Mouse (Mus musculus) brain, adult 10 weeks (tissue): Measurements from ENCODE around the gene Adamts2. TPM values are rescaled to one million over a fixed set of nuclear protein-coding genes. Genes with fewer than 3 reads are reported as not detected.

Source experiments
- polyA plus RNA-seq: library from polyadenylated mRNA; stranded (reverse); fragments of 350-450 nt; fragmentation: Illumina TruSeq; extraction: RNeasy Lipid Tissue Mini Kit (QIAGEN cat#74804); gene quantifications from one replicate; pipeline ENCODE4 v1.2.3, GENCODE M21; 2015; ENCODE audit warnings: low read depth, low replicate concordance

Gene Adamts2
- 6.4 TPM for polyA plus RNA-seq

DNA sequence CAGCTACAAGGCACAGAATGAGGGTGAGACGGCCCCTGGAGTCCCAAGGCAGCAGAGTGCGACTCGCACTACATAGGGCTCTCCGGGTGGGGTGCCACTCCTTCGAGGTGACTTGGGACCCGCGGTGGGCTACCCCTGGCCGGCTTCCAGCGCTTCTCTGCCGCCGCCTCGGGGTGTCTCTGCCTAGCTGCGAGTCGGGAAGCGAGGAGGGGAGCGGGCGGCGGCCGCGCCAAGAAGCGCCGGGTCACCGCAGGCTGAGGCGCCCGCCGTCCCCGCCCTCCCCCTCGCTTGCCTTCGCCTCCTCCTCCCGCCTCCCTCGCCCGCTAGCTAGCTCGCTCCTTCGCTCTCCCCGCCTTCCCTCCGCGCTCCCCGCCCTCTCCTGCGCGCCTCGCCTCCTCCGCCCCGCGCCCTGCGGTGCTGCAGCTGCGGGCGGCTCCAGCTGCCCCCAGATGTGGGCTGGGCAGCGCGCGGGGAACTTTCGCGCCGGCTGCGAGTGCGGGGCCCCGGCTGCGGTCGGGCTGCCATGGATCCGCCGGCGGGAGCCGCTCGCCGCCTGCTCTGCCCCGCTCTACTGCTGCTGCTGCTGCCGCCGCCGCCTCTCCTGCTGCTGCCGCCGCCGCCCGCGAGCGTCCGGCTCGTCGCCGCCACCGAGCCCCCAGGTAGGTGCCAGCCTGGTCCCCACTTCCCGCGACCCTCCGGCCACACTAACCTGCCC, at the start of gene Adamts2:
Gene Adamts2, plus strand, starts transcription at position 444 of the 715 bp plus-strand sequence.

DNA sequence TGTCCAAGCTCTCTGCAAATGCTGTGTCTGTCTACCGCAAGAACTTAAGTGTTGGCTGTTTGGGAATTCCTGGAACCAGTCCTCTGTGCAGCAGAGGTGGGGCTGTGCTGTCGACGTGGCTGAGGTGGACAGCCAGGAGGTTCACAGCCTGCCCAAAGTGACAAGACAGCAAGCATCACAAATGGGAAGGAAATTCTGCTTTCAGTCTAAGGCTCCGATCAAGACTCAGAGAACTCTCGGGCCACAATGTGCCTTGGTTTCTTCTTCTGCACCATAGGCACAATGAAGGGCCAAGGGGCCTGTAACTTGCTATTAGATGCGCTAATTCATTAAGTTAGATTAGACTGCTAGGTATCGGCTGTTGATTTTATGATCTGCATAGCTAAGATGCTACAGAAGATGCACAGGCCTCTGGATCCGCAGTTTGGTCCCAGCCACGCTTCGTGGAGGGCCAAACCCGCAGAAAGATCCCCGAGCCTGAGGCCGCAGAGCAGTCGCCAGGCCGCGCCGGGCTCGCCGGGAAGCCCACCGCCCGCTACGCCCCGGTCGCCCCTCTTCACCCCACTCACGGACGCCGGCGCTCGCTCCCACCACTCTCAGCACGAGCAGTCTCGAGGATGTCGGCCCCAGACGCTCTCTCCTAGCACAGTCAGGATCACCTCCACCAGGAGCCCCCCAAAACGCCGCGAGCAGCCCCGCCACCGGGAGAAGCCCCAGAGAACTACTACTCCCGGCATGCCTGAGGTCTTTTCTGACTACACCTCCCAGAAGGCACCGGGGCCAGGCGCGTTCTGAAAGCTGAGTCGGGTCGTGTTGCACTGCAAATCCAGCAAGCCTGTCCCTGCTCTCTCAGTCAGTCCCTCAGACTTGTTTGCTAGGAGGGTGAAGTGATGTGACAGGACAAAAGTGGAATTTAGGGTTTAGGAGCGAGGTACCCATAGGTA, 225.4 kb downstream of the Adamts2 start, which contains the start of gene Zfp354c:
Gene Zfp354c, minus strand, starts transcription at position 715 of the 944 bp plus-strand sequence.

DNA sequence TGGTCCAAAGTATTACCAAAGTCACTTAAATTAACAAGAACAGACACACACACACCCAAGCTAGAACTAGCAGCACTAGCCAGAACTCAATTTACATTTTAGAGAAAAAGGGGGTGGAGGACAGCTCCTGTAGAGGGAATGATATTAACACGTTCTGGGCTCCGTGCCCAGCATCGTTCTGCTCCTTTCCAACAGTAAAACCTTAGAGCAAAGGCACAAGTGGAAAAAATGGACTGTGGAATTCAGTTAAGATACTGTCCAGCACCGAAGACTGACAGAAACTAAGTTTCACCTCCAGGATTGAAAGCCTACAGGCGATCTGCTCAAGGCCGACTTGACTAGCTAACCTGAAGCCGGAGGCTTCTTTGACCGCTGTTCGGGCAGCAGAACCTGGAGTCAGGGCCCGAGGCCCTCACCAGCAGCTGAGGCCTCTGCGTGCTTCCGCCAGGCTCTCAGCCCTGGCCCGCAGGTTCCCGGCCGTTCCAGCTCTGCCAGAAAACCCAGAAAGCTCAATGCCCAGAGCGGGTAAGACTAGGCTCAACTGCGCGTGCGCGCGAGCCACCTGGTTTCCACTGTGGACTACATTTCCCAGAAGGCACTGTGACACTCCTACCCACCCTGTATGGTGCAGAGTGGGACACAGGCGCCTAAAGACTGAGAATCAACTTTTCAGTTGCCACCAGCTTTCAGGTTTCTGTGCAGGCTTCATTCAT, 239.3 kb downstream of the Adamts2 start, which contains the start of gene Zfp879:
Gene Zfp879, minus strand, starts transcription at position 530 of the 713 bp plus-strand sequence.

DNA sequence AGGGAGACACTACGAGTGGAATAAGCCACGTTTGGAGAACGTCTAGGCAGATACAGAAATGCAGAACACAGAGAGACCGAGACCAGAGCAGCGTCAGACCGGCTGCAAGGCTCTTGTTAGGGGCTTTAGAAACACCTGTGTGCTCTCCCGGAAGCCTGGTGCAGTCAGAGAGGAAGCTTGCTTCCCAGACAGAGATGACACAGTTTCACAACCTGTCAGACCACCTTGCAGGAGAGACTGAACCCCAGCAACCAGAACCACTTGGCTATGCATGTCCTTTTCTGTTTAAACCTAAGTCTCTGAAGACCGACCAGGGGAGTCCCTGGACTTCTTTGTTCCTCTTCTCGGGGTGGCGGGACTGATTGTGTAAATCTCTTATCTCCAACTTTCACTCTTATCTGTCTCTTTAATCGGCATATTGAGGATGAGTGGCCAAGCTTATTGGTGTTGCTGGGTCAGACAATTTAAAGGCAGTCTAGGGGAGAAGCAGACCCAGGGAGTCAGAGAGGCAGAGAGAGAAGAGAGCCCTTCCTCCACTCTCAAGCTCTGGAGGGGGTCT, 248.4 kb downstream of the Adamts2 start, which contains the start of gene Grm6:
Gene Grm6, plus strand, starts transcription at position 509 of the 559 bp plus-strand sequence.

Other genes starting within 250 kb of the Adamts2 start
- not detected for gene Cby3, start 247.6 kb upstream of the Adamts2 start, polyA plus RNA-seq
- gene Hnrnph1, start 225.1 kb upstream of the Adamts2 start, polyA plus RNA-seq: 285 TPM
- 31.6 TPM for gene Rufy1, start 171.0 kb upstream of the Adamts2 start, polyA plus RNA-seq
- 29.3 TPM for gene Zfp354c, start 225.6 kb downstream of the Adamts2 start, polyA plus RNA-seq
- 3.5 TPM for gene Zfp879, start 239.5 kb downstream of the Adamts2 start, polyA plus RNA-seq
- gene Grm6, start 248.6 kb downstream of the Adamts2 start, polyA plus RNA-seq: not detected